Mouse (Mus musculus) CH12.LX (cell line): ENCODE measurements around the gene Pdzd2. TPM values are rescaled to one million over a fixed set of nuclear protein-coding genes. Genes with fewer than 3 reads are reported as not detected.

Experiments
- DNase-seq: peaks from one replicate; pipeline ENCODE4 v3.0.0-alpha.2; 2013; ENCODE audit errors: extremely low read depth
- H3K27ac ChIP-seq: 2 replicates; pipeline ENCODE4 v1.5.1; 2012; ENCODE audit warnings: low read depth, mild to moderate bottlenecking, control low read depth, moderate library complexity; ENCODE audit not compliant: insufficient read depth
- H3K27me3 ChIP-seq: replicated peaks from 2 replicates; pipeline ENCODE3; 2012; ENCODE audit warnings: inconsistent platforms
- H3K36me3 ChIP-seq, 2 experiments: replicated peaks in 1 of 2; 2 replicates each; pipeline versions ENCODE3 to v1.6.1; 2012; ENCODE audit warnings: inconsistent platforms in 1 of 2, low read length in 1 of 2, mild to moderate bottlenecking in 1 of 2, mixed read lengths in 1 of 2, moderate library complexity in 1 of 2; ENCODE audit not compliant: control insufficient read depth in 1 of 2, insufficient read depth in 1 of 2
- H3K4me1 ChIP-seq, 2 experiments: 2 replicates each; pipeline ENCODE4 v1.6.1; 2012; ENCODE audit warnings: inconsistent platforms in 1 of 2, moderate library complexity in 1 of 2; ENCODE audit not compliant: insufficient read depth in 2 of 2, control insufficient read depth in 1 of 2
- H3K4me2 ChIP-seq: 2 replicates; pipeline ENCODE4 v1.6.1; 2012; ENCODE audit warnings: low read depth, mild to moderate bottlenecking, control low read depth; ENCODE audit not compliant: poor library complexity, insufficient read depth, severe bottlenecking
- H3K4me3 ChIP-seq, 3 experiments: fragments of 150-350 bp in 1 of 3; sonication (generic) in 1 of 3; replicated peaks in 1 of 3; 2 replicates each; pipeline versions ENCODE3 to v1.5.1; 2011 to 2012; ENCODE audit warnings: low read depth in 2 of 3, low read length in 2 of 3, mild to moderate bottlenecking in 2 of 3, moderate library complexity in 2 of 3, control low read depth in 1 of 3, improper control_type of control experiment in 1 of 3, inconsistent platforms in 1 of 3, mixed read lengths in 1 of 3; ENCODE audit not compliant: poor library complexity in 1 of 3
- H3K79me2 ChIP-seq: replicated peaks from 2 replicates; pipeline ENCODE4 v1.6.1; 2012; ENCODE audit warnings: mild to moderate bottlenecking, moderate library complexity; ENCODE audit not compliant: control insufficient read depth, poor library complexity, insufficient read depth, severe bottlenecking; ENCODE audit errors: extremely low read depth
- H3K9ac ChIP-seq: 2 replicates; pipeline ENCODE4 v1.6.1; 2012; ENCODE audit warnings: low read depth, mild to moderate bottlenecking, control low read depth, moderate library complexity; ENCODE audit not compliant: insufficient read depth
- H3K9me3 ChIP-seq: replicated peaks from 2 replicates; pipeline ENCODE3; 2012; ENCODE audit warnings: low read length, inconsistent platforms, mixed read lengths
- BHLHE40 ChIP-seq: IDR thresholded peaks from 2 replicates; pipeline ENCODE4 v1.6.1; 2011; ENCODE audit warnings: mild to moderate bottlenecking, low read depth, low read length, improper control_type of control experiment
- CHD1 ChIP-seq: IDR thresholded peaks from 2 replicates; pipeline ENCODE4 v1.6.1; 2012; ENCODE audit warnings: low read depth, low read length, improper control_type of control experiment, inconsistent platforms
- CHD2 ChIP-seq: IDR thresholded peaks from 2 replicates; pipeline ENCODE4 v1.6.1; 2011; ENCODE audit warnings: low read length, improper control_type of control experiment
- CTCF ChIP-seq, 2 experiments: IDR thresholded peaks in 1 of 2; conservative IDR thresholded peaks in 1 of 2; 2 replicates each; pipeline ENCODE4 v1.5.1; 2011 to 2012; ENCODE audit warnings: low read depth in 2 of 2, low read length in 2 of 2, improper control_type of control experiment in 1 of 2, inconsistent platforms in 1 of 2, mild to moderate bottlenecking in 1 of 2, moderate library complexity in 1 of 2
- E2F4 ChIP-seq: IDR thresholded peaks from 2 replicates; pipeline ENCODE4 v1.6.1; 2011; ENCODE audit warnings: low read depth, low read length, improper control_type of control experiment; ENCODE audit not compliant: insufficient replicate concordance
- ETS1 ChIP-seq: conservative IDR thresholded peaks from 2 replicates; pipeline ENCODE4 v1.6.1; 2012; ENCODE audit warnings: low read depth, mild to moderate bottlenecking, inconsistent platforms, low read length, improper control_type of control experiment, moderate library complexity
- HCFC1 ChIP-seq: IDR thresholded peaks from 2 replicates; pipeline ENCODE4 v1.6.1; 2012; ENCODE audit warnings: low read depth, mild to moderate bottlenecking, inconsistent platforms, low read length, improper control_type of control experiment
- IRF4 ChIP-seq: IDR thresholded peaks from 2 replicates; pipeline ENCODE4 v1.6.1; 2014; ENCODE audit warnings: low read depth, mild to moderate bottlenecking, inconsistent platforms, low read length, improper control_type of control experiment
- JUN ChIP-seq: IDR thresholded peaks from 2 replicates; pipeline ENCODE4 v1.6.1; 2011; ENCODE audit warnings: low read depth, mild to moderate bottlenecking, low read length, improper control_type of control experiment, moderate library complexity; ENCODE audit not compliant: insufficient read depth
- JUND ChIP-seq: conservative IDR thresholded peaks from 2 replicates; pipeline ENCODE4 v1.6.1; 2011; ENCODE audit warnings: low read depth, low read length, improper control_type of control experiment
- KAT2A ChIP-seq: IDR thresholded peaks from 2 replicates; pipeline ENCODE4 v1.6.1; 2012; ENCODE audit warnings: low read length, improper control_type of control experiment, inconsistent platforms; ENCODE audit not compliant: insufficient replicate concordance
- MAX ChIP-seq: IDR thresholded peaks from 2 replicates; pipeline ENCODE4 v1.6.1; 2011; ENCODE audit warnings: low read length, improper control_type of control experiment
- MAZ ChIP-seq: IDR thresholded peaks from 2 replicates; pipeline ENCODE4 v1.6.1; 2012; ENCODE audit warnings: low read depth, mild to moderate bottlenecking, inconsistent platforms, low read length, improper control_type of control experiment, moderate library complexity
- MXI1 ChIP-seq: IDR thresholded peaks from 2 replicates; pipeline ENCODE4 v1.6.1; 2011; ENCODE audit warnings: mild to moderate bottlenecking, low read depth, low read length, improper control_type of control experiment
- MYC ChIP-seq: IDR thresholded peaks from 2 replicates; pipeline ENCODE4 v1.6.1; 2011; ENCODE audit warnings: low read depth, mild to moderate bottlenecking, improper control_type of control experiment, low read length
- POLR2AphosphoS2 ChIP-seq: IDR thresholded peaks from 2 replicates; pipeline ENCODE4 v1.6.1; 2011; ENCODE audit warnings: low read depth, low read length, improper control_type of control experiment
- RAD21 ChIP-seq: IDR thresholded peaks from 2 replicates; pipeline ENCODE4 v1.6.1; 2011; ENCODE audit warnings: low read depth, mild to moderate bottlenecking, low read length, improper control_type of control experiment, moderate library complexity
- RCOR1 ChIP-seq: conservative IDR thresholded peaks from 2 replicates; pipeline ENCODE4 v1.6.1; 2012; ENCODE audit warnings: low read depth, mild to moderate bottlenecking, inconsistent platforms, low read length, improper control_type of control experiment
- SMC3 ChIP-seq: IDR thresholded peaks from 2 replicates; pipeline ENCODE4 v1.6.1; 2011; ENCODE audit warnings: low read depth, low read length, improper control_type of control experiment
- TBP ChIP-seq: conservative IDR thresholded peaks from 2 replicates; pipeline ENCODE4 v1.6.1; 2011; ENCODE audit warnings: low read depth, low read length, improper control_type of control experiment
- USF1 ChIP-seq: IDR thresholded peaks from 2 replicates; pipeline ENCODE4 v1.6.1; 2014; ENCODE audit warnings: low read depth, mild to moderate bottlenecking, inconsistent platforms, low read length, improper control_type of control experiment
- ZC3H11A ChIP-seq: IDR thresholded peaks from 2 replicates; pipeline ENCODE4 v1.6.1; 2012; ENCODE audit warnings: low read depth, mild to moderate bottlenecking, inconsistent platforms, low read length, improper control_type of control experiment
- ZMIZ1 ChIP-seq: IDR thresholded peaks from 2 replicates; pipeline ENCODE4 v1.6.1; 2012; ENCODE audit warnings: low read depth, mild to moderate bottlenecking, inconsistent platforms, low read length, improper control_type of control experiment
- dilution Hi-C: fragments of 300-500 bp; cut with MboI; formaldehyde crosslinking; loops from 2 replicates; pipeline ENCODE4 v1.14.3; 2020; ENCODE audit warnings: low sequenced_read_pairs; ENCODE audit not compliant: extremely low pct_unique_long_range_greater_than_20kb, extremely low pct_ligation_motif_present
- in situ Hi-C: fragments of 300-500 bp; cut with MboI; formaldehyde crosslinking; loops from 3 replicates; pipeline ENCODE4 v1.14.3; 2019; ENCODE audit warnings: low sequenced_read_pairs, low pct_ligation_motif_present, low pct_unique_long_range_greater_than_20kb, mixed read lengths
- polyA plus RNA-seq: library from polyadenylated mRNA; unstranded; fragments of >175 nt; gene quantifications from 2 replicates; pipeline ENCODE4 v1.2.1, GENCODE M21; 2012; ENCODE audit warnings: low read depth; ENCODE audit not compliant: insufficient read length
- total RNA-seq, 2 experiments: library from RNA; depleted of rRNA; stranded (reverse); fragments of 300-350 nt in 1 of 2; fragments of >200 nt in 1 of 2; gene quantifications; 2 replicates each; pipeline ENCODE4 v1.2.3; 2012 to 2014

Pdzd2 gene
- total and polyA plus RNA-seq, 3 experiments = 0.04 to 0.24 (median 0.17) TPM

DNA sequence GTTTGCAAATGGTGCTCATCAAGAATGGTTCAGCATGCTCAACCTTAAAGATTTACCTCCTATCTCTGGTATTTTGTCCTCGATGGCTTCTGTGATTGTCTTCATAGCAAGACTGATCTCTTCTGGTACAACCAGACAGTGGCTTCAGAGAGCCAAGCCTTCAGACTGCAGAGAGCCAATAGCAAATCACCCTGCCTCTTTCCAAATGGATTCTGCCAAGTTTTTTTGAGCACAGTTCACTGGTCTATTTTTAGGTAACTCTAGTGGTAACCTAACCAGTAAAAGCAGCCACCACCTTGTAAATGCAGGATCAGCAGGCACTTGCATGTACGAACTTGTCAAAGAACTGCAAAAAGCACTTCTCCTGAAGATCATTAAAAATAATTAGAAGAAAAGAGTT lies 25.4 kb downstream of the Pdzd2 start:
- Histone ChIP-seq H3K4me3 (no peak overlapping the region), H3K9ac (no peak overlapping the region), H3K4me2 (no peak overlapping the region), H3K9me3 (no peaks in the 10 kb centered on the region), H3K27me3 (no peaks in the 10 kb centered on the region), H3K4me1 (peaks cover 0 to 4% of the 10 kb centered on the region in 2 experiments; a peak in 1 of 4 replicates), H3K27ac (no peak overlapping the region), H3K36me3 (no peaks in the 10 kb centered on the region), H3K79me2 (no peaks in the 10 kb centered on the region)
- no peak for TF ChIP-seq MXI1
- TF ChIP-seq MAZ = no peak
- TF ChIP-seq SMC3 = no peak
- TF ChIP-seq CHD1 = no peak
- TF ChIP-seq CHD2 = no peak
- no peak for TF ChIP-seq KAT2A
- no peak for TF ChIP-seq JUN
- TF ChIP-seq RCOR1 = no peak
- no peak for TF ChIP-seq HCFC1
- TF ChIP-seq POLR2AphosphoS2 = no peak
- no peak for TF ChIP-seq USF1
- TF ChIP-seq MAX = no peak
- no peak for TF ChIP-seq TBP
- in situ Hi-C loops (no loop called here), dilution Hi-C loops (no loop called here)
- no peak for DNase-seq

GRCm38 (mm10) chr15:12713216-12713615 lies 26.5 kb downstream of the Pdzd2 start:
- Histone ChIP-seq H3K9ac (no peak overlapping the region), H3K36me3 (no peaks in the 10 kb centered on the region), H3K27ac (no peak overlapping the region), H3K27me3 (no peaks in the 10 kb centered on the region), H3K4me2 (no peak overlapping the region), H3K4me3 (no peak overlapping the region), H3K9me3 (no peaks in the 10 kb centered on the region)
- dilution Hi-C loops = no loop called here
- DNase-seq = no peak
- TF ChIP-seq USF1 (no peak), RAD21 (no peak), ETS1 (no peak), ZC3H11A (no peak), ZMIZ1 (no peak), KAT2A (no peak), MYC (no peak), CTCF (conservative IDR thresholded peaks at IDR 0.05 in 1 of 2, IDR thresholded peaks at IDR 0.05 in 1 of 2; ENCODE audit: low read depth in 2 of 2, low read length in 2 of 2) (no peak), JUND (no peak), SMC3 (no peak), HCFC1 (no peak), IRF4 (no peak), TBP (no peak), BHLHE40 (no peak), E2F4 (no peak), MXI1 (no peak)
- TF ChIP-seq, all 38 proteins: peak for 0
- in situ Hi-C loops = no loop called here
- peaks cover 0 to 4% of the 10 kb centered on the region in 2 experiments; a peak in 1 of 4 replicates for H3K4me1 ChIP-seq
- no peaks in the 10 kb centered on the region for H3K79me2 ChIP-seq
